Mouse (Mus musculus): ENCODE results near the gene Ndufv2. TPM values are rescaled to one million over a fixed set of nuclear protein-coding genes. Genes with fewer than 3 reads are reported as not detected.

The Ndufv2 gene
- polyA plus RNA-seq (2015; fragmentation: Nextera tagmentation; extraction: Ambion mirVana) = 314 and 316 TPM in 2 replicates

DNA sequence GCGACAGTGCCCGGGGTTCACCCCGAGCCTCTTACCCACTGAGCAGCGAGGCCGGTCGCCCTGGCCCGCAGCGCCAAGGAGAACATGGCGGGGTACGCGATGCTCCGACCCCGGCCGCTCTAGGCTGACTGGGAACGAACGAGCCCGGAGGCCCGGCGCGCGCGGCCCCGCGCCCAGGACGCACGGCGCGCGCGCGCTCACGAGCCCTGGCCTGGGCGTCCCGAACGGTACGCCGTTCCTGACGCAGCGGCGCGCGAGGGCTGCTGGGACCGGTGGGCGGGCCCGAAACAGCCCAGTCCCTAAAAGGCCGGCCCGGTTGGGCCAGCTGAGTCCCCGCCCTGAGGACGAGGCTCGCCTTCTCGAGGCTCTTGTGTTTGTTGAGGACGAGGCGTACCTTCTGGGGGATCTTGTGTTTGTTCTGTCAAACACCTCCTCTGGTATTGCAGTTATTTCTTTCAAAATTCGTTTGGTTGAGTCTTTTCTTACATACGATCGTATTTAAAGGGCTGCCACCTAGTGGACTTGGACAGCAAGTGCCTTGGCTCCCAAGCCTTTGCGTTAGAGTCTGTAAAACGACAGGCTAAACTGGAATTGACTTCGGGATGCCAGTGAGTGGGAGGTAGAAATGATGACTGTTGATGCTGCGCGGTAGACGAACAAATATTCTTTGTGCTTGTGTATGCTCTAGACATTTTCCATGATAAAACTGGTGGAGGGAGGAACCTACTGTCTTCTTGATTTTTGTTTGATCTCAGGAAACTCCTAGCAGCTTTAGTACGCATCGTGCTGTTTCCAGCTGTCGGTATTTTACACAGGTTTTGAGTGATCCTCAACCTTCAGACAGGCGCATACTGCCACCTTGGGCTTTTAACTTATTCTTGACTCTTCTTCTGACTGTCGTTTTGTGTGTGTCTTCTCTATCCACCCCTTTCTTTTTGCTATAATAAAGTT, at the start of gene Ndufv2:
Gene Ndufv2, minus strand, starts transcription at position 180 of the 951 bp plus-strand sequence.
- Histone ChIP-seq H3K36me3 (0 out of 2 replicates have a peak, but pooled peaks cover 2% of the 10 kb centered on the region), H3K4me3 (peak within 1 kb of the TSS; percentile 97), H3K27ac (peak within 1 kb of the TSS; percentile 89), H3K4me2 (replicated peaks) (peak within 1 kb of the TSS; percentile 96), H3K27me3 (no peaks in the 10 kb centered on the region), H3K9ac (peak within 1 kb of the TSS; percentile 98), H3K9me3 (no peaks in the 10 kb centered on the region), H3K4me1 (peaks cover 14% of the 10 kb centered on the region)
- peak; percentile 99 for ATAC-seq (ENCODE audit: low FRiP score, low read depth)
- under 1% methylated on average over 67 of the region's 67 CpGs for WGBS

DNA sequence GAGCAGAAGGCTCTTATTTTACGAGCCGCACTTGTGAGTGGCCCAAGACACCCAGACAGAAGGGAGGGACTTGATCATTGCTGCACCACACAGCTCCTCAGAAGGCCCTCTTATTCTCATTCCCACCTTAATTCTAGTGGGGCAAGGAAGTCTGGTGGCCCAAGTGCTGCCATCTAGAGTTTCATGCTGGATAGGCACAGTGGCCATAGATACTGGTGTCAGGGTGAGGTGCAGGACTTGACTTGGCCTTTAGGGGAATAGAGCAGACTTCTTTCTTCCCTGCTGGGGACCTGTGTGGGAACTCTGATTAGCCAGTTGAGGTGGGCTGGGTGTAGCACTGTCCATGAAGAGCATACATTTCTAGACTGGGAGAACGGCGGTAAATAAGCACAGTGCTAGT, 29.9 kb upstream of the Ndufv2 start:
- Histone ChIP-seq H3K4me2 (replicated peaks) (no peak overlapping the region), H3K9me3 (no peaks in the 10 kb centered on the region), H3K36me3 (peaks cover 89% of the 10 kb centered on the region), H3K27ac (no peak overlapping the region), H3K27me3 (no peaks in the 10 kb centered on the region), H3K4me3 (no peak overlapping the region), H3K4me1 (no peaks in the 10 kb centered on the region), H3K9ac (no peak overlapping the region)
- no peak for ATAC-seq (ENCODE audit: low FRiP score, low read depth)
- WGBS = 95% methylated on average over 4 of the region's 4 CpGs

DNA sequence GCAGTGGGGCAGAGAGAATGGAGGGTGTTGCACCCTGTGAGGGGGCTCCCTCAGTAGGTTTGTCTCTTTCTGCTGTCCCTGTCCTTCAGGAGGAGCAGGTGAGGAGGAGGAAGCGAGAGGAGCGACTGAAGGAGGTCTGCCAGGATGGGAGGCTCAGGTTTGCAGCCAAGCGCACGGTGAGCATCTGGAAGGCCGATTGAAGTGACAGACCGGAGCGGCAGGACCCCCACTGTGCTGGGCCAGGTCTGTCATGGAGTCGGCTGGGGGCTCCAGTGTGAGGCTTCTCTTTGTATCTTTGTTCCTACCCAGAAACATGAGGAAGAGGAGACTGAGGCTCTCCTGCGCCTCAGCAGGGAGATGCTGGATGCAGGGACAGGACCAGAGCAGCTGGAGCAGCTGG, 29.0 kb upstream of the Ndufv2 start:
- Histone ChIP-seq H3K4me2 (replicated peaks) (no peak overlapping the region), H3K4me1 (peaks cover 2% of the 10 kb centered on the region), H3K27ac (no peak overlapping the region), H3K9me3 (no peaks in the 10 kb centered on the region), H3K36me3 (peaks cover 83% of the 10 kb centered on the region), H3K27me3 (no peaks in the 10 kb centered on the region), H3K4me3 (no peak overlapping the region), H3K9ac (no peak overlapping the region)
- 87% methylated on average over 9 of the region's 9 CpGs for WGBS
- no peak for ATAC-seq (ENCODE audit: low FRiP score, low read depth)

DNA sequence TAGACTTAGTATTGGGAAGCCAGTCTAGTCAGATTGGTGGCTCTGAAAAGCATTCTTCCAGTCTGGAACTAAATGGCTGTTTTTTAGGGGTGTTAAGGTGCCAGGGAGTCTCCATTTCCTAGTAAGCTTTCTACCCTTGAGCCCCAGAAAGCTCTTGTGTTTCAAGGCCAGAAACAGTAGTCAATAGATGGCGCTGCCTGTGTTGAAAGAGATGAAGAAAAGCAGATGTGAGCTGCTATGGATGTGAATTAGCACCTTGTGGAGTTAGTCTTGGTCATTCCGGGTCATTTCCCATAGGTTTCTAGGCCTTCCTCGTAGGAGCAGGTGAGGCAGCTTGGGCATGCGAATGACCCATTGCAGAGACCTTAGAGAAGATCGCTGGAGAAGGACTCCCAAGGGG, 23.9 kb upstream of the Ndufv2 start:
- Histone ChIP-seq H3K27ac (no peak overlapping the region), H3K36me3 (peaks cover 37% of the 10 kb centered on the region), H3K9me3 (no peaks in the 10 kb centered on the region), H3K27me3 (no peaks in the 10 kb centered on the region), H3K4me2 (replicated peaks) (peak overlapping the region; percentile 82), H3K9ac (peak overlapping the region; percentile 0; the same call in 1 of the 2 replicates), H3K4me3 (peak overlapping the region; percentile 80; the same call in 1 of the 2 replicates), H3K4me1 (peaks cover 16% of the 10 kb centered on the region)
- no peak for ATAC-seq (ENCODE audit: low FRiP score, low read depth)
- WGBS = 62% methylated on average over 5 of the region's 5 CpGs

DNA sequence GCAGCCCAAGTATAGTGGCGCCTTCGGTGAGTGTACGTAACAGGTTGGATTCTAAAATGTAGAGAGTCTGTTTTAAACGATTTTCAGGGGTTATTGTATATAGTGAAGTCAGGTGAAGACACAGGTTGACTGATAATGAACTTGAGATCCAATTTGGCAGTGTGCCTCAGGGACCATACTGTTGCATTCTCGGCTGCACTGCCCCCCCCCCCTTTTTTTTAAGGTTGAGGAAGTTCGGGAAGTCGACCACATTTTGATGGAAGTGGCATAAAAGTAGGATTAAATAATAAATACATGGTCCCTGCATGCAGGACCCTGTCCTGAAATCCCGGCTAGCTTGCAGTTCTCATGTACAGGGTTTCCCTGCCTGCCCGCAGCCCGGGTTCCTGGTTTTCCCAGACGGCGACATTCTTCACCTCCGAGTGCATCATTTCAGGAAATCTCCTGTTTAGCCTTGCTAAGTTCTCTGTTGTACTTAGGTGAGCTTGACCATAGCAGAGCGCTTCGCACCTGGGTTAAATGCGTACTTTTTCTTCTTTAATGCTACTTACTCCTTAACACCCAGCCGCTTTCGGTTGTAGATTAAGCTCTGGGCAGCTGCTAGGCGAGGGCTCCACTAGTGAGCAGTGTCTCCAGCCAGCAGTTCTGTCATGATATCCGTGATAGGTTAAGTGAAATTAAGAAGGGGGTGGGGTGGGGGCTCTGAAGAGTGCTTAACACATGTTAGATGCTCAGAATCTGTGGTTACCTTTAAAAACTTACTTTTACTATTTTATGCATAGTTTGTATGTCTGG, 22.7 kb upstream of the Ndufv2 start:
- Histone ChIP-seq H3K27ac (peak overlapping the region; percentile 84), H3K9me3 (no peaks in the 10 kb centered on the region), H3K36me3 (peaks cover 40% of the 10 kb centered on the region), H3K4me1 (peaks cover 16% of the 10 kb centered on the region), H3K9ac (peak overlapping the region; percentile 78), H3K4me3 (peak overlapping the region; percentile 80), H3K4me2 (replicated peaks) (peak overlapping the region; percentile 82), H3K27me3 (no peaks in the 10 kb centered on the region)
- ATAC-seq (ENCODE audit: low FRiP score, low read depth) = peak; percentile 26; the same call in 1 of the 2 replicates
- 2% methylated on average over 20 of the region's 20 CpGs for WGBS

DNA sequence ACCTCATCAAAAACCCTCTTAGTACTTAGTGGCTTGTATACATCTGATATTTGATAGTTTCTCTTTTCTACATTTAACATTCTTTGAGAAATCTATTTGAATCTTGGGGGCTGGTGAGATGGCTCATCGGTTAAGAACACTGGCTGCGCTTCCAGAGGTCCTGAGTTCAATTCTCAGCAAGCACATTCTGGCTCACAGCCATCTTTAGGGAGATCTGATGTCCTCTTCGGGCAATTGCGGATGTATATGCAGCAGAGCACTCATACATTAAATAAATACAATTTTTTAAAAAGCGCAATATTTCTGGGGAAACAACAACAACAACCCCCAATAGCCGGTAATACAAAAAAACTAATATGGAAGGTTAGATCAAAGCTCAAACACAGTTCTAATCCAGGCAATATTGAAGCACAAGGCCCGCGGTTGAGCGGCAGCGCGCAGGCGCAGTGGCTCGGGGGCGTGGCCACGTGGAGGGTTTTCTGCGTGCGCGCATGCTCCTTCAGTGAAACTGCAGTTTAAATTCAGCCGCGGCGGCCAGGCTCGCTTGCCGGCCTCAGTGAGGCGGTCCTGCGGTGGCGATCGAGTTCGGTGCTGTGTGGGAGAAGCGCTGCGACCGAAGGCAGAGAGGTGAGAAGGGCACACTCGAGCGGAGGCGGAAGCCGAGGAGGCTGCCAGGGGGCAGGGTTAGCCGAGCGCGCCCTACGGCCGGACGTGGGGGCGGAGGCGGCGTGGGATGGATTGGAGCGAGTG, 21.9 kb upstream of the Ndufv2 start, which contains the start of gene Ddx11:
Gene Ddx11, plus strand, starts transcription at position 455 of the 750 bp plus-strand sequence.
- Histone ChIP-seq H3K27ac (peak within 1 kb of the TSS; percentile 84), H3K4me2 (replicated peaks) (peak within 1 kb of the TSS; percentile 82), H3K4me1 (peaks cover 16% of the 10 kb centered on the region), H3K27me3 (no peaks in the 10 kb centered on the region), H3K9ac (peak within 1 kb of the TSS; percentile 78), H3K4me3 (peak within 1 kb of the TSS; percentile 80), H3K9me3 (no peaks in the 10 kb centered on the region), H3K36me3 (peaks cover 42% of the 10 kb centered on the region)
- 6% methylated on average over 44 of the region's 45 CpGs for WGBS
- peak; percentile 85 for ATAC-seq (ENCODE audit: low FRiP score, low read depth)

DNA sequence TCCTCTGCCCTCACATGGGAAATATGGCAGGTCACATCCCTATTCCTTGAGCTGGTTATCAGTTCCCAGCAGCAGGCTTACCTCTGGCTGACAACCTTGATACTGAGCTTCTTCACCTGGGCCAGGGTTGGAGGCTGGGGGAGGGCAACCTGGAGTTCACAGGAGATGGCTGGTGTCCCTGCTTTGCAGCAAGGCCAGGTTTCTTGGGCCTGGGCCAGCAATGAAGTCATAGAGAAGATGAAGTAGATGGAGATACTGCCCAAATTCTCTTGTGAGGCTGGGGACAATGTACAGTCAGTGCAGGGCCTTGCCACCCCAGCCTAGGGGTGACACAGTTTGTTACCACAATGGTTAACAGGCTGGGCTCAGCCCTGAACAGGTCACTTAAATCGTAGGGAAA, 19.3 kb upstream of the Ndufv2 start:
- Histone ChIP-seq H3K27me3 (no peaks in the 10 kb centered on the region), H3K9ac (no peak overlapping the region), H3K27ac (no peak overlapping the region), H3K4me2 (replicated peaks) (no peak overlapping the region), H3K9me3 (no peaks in the 10 kb centered on the region), H3K36me3 (peaks cover 47% of the 10 kb centered on the region), H3K4me3 (no peak overlapping the region), H3K4me1 (peaks cover 16% of the 10 kb centered on the region)
- WGBS = 73% methylated on average over 1 of the region's 1 CpGs
- ATAC-seq (ENCODE audit: low FRiP score, low read depth) = no peak

DNA sequence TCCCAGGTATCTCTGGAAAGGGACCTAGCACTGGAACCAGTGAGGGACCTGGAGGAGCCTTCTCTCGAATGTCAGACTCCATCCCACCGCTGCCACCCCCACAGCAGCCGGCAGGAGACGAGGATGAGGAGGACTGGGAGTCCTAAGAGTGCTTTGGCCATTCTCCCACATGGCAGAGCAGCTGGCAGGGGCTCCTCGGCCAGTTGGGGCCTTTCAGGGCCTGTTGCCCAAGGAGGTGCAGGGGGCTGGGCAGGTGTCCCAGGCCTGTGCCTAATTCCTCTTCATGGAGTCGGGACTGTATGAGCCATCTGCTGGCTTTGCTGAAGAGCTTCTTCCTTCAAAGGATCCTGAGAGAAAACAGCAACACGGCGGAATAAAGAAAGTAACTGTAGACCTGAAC, 17.6 kb upstream of the Ndufv2 start:
- Histone ChIP-seq H3K27ac (no peak overlapping the region), H3K9me3 (no peaks in the 10 kb centered on the region), H3K27me3 (no peaks in the 10 kb centered on the region), H3K36me3 (peaks cover 64% of the 10 kb centered on the region), H3K4me3 (no peak overlapping the region), H3K4me2 (replicated peaks) (no peak overlapping the region), H3K4me1 (peaks cover under 1% of the 10 kb centered on the region; the same call in 1 of the 2 replicates), H3K9ac (no peak overlapping the region)
- WGBS = 87% methylated on average over 8 of the region's 8 CpGs
- no peak for ATAC-seq (ENCODE audit: low FRiP score, low read depth)

DNA sequence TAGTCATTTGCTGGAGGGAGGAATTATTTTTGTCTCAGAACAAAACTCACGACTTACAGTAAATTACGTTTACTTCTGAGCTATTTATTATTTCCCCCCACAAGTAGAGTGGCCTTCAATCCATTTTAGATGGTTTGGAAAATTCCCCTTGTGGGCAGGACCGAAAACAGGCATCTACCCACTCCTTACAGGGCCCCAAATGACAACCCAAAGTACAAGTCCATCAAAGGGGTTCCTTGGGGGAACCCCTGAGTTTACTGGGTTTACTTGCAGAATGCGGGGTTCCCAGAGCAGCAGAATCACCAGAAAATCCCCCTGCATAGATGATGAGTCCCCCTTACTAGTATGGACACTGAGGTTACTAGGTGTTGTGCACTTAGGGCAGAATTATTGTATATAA, 10.8 kb upstream of the Ndufv2 start:
- peak overlapping the region; percentile 78; the same call in 1 of the 2 replicates for H3K27ac ChIP-seq
- ATAC-seq (ENCODE audit: low FRiP score, low read depth) = no peak
- 35% methylated on average over 4 of the region's 4 CpGs for WGBS

DNA sequence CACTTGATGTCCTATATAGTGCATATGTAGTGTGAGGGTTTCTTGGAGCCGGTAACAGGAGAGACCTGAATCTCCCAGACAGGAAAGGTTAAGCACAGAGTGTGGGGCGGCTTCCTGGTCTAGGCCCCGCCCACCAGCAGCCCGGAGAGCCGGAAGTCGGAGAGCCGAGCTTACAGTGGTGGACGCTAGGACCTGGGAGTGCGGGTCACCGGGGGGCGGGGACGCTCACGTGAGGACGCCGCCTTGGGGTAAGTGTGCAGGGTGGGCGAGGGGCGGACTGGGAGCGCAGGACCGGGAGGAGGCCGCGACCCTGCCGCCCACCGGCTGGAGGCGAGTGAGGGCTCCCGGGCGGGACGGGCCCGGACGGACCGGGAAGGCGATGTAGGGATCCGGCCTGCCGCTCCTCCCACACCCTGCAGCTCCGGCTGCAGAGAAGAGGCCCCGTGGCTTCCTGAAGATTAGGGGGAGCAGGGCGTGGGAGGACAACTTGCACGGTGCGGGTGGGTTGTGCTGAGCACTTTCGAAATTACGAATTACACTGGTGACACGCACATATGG, 10.1 kb upstream of the Ndufv2 start, which contains the start of gene Washc1:
Gene Washc1, plus strand, starts transcription at position 144 of the 558 bp plus-strand sequence.
- Histone ChIP-seq H3K36me3 (peaks cover 29% of the 10 kb centered on the region), H3K4me3 (peak within 1 kb of the TSS; percentile 85), H3K9ac (peak within 1 kb of the TSS; percentile 82), H3K27ac (peak within 1 kb of the TSS; percentile 78), H3K9me3 (no peaks in the 10 kb centered on the region), H3K4me1 (peaks cover 20% of the 10 kb centered on the region), H3K4me2 (replicated peaks) (peak within 1 kb of the TSS; percentile 71), H3K27me3 (no peaks in the 10 kb centered on the region)
- WGBS = under 1% methylated on average over 38 of the region's 41 CpGs
- ATAC-seq (ENCODE audit: low FRiP score, low read depth) = peak; percentile 98

More for the DNA sequence above, 10.8 kb upstream of the Ndufv2 start:
- peak overlapping the region; percentile 82 for H3K9ac ChIP-seq
- no peaks in the 10 kb centered on the region for H3K9me3 ChIP-seq
- H3K27me3 ChIP-seq = no peaks in the 10 kb centered on the region
- H3K4me3 ChIP-seq = peak overlapping the region; percentile 85
- peaks cover 20% of the 10 kb centered on the region for H3K4me1 ChIP-seq
- H3K4me2 ChIP-seq (replicated peaks) = peak overlapping the region; percentile 71
- peaks cover 36% of the 10 kb centered on the region for H3K36me3 ChIP-seq

DNA sequence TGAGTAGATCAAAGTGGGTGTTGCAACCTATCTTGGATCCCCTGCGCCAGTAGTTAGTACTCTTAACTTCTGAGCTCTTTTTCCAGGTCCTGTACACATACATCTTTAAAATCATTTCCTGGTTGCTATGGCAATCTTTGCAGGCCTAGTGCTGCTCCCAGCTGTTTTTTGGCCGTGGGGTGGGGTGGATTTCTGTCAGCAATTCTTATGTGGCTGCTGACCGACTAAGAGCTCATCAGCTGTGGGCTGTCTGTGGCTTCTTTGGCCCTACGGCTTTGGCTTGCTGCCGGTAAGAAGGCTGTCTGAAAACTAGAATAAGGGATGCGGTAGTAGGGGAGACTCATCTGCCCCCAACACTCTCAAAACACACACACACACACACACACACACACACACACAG, 9.4 kb upstream of the Ndufv2 start:
- Histone ChIP-seq H3K4me1 (peaks cover 20% of the 10 kb centered on the region), H3K9ac (peak overlapping the region; percentile 82), H3K36me3 (peaks cover 21% of the 10 kb centered on the region), H3K27ac (no peak overlapping the region), H3K4me2 (replicated peaks) (peak overlapping the region; percentile 71), H3K9me3 (no peaks in the 10 kb centered on the region), H3K4me3 (peak overlapping the region; percentile 85), H3K27me3 (no peaks in the 10 kb centered on the region)
- 45% methylated on average over 6 of the region's 6 CpGs for WGBS
- ATAC-seq (ENCODE audit: low FRiP score, low read depth) = no peak
